Mouse (Mus musculus): ENCODE measurements around the gene Amigo3. TPM values are rescaled to one million over a fixed set of nuclear protein-coding genes. Genes with fewer than 3 reads are reported as not detected.

Gene Amigo3
- total RNA-seq, 2 experiments from 2014 or later: 1.0 to 2.4 TPM

DNA sequence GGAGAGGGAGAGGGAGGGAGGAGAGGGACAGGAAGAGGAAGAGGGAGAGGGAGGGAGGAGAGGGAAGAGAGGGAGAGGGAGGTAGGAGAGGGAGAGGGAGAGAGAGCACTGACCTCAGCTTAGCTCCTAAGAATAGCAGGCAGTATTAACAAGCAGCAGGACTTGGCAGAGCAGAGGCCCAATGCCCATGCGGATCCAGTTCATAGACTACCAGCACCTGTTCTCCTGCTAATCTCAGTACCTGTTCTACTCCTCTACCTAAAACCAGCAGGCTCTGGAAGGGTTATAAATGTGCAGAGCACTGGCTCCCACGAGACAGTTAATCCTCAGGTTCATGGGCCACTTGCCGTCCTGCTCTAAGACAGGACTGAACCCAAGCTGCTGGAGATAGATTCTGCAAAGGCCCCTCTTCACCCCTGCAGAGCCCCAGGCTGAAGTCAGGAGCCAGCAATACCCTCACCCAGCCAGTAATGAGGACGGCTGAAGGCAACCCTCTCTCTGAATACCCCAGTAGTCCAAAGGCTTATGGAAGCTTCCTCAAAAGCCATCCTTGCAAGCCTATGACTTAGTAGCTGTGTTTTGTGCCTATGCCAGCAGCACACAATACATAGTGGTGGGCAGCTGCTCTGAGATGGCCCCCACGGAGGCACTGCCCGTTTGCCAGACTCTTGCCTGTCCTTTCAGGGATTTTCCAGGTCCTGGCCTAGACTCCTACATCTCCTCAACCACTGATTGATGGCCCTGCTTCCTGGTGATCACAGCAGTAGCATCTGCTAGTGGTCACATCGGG is 20.4 kb downstream of the Amigo3 start:
- DNase-seq: no peak
- intact Hi-C loops (cut with DNase I; ENCODE audit: low total_unique reads): no loop called here

DNA sequence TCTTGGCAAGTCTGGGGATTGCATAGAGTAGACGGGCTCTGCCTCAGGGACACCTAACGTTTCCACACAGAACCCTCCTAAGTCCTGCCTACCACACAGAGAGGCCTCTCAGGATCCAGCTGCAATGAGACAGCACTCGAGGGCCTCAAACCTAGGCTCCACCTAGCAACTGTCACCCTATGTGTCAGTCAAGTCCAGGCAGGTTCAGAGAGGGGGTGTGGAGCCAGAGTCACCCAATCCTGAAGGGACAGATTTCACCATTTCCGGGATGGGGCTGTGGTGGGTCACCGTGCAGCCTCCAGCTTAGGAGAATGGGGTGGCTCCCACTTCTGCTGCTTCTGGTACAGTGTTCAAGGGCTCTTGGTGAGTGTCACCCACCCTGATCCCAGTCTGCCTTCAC is 27.2 kb downstream of the Amigo3 start, which contains the start of gene Mst1:
Mst1 (plus strand) TSS at position 269 of the 400 bp plus-strand sequence.
- intact Hi-C loops (cut with DNase I; ENCODE audit: low total_unique reads): no loop called here

DNA sequence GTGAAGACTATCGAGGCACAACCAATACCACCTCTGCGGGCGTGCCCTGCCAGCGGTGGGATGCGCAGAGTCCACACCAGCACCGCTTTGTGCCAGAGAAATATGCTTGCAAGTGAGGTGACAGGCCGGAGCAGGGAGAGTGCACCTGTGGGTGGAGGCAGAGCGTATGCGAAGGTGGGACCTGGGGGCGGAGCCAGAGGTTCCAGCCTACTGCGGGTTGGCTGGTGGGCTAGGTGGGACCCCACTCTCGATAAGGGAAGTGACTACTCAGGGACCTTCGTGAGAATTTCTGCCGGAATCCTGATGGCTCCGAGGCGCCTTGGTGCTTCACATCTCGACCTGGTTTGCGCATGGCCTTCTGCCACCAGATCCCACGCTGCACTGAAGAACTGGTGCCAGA is 29.6 kb downstream of the Amigo3 start:
- intact Hi-C loops (cut with DNase I; ENCODE audit: low total_unique reads): no loop called here
- DNase-seq: no peak

More for the DNA sequence above, 27.2 kb downstream of the Amigo3 start, which contains the start of gene Mst1:
- DNase-seq: no peak

DNA sequence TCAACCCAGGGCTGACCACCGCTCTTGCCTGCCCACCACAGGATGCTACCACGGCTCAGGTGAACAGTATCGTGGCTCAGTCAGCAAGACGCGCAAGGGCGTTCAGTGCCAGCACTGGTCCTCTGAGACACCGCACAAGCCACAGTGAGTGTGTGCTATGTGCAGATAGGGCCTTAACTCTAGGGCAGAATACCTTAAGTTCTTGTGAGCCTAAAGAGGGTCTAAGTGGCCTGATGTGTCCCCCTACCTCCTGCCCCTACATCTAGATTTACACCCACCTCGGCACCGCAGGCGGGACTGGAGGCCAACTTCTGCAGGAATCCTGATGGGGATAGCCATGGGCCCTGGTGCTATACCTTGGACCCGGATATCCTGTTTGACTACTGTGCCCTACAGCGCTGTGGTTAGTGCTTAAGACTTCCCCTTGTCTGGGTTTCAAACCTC is 30.1 kb downstream of the Amigo3 start, which contains the start of gene Rnf123:
Rnf123 (minus strand) TSS at position 359 of the 444 bp plus-strand sequence.
- intact Hi-C loops (cut with DNase I; ENCODE audit: low total_unique reads): no loop called here
- DNase-seq: no peak

DNA sequence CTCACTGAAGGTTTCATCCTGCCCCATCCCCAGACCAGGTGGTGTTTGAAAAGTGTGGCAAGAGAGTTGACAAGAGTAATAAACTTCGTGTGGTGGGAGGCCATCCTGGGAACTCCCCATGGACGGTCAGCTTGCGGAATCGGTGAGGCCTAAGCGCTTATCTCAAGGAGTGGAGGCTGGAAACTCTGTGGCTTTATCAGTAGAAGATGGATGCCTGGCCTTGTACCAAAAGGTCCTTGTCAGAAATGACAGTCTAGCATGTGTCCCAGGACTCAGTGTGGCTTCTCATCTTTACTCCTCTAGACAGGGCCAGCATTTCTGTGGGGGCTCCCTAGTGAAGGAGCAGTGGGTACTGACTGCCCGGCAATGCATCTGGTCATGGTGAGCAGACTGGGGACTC is 30.6 kb downstream of the Amigo3 start:
- intact Hi-C loops (cut with DNase I; ENCODE audit: low total_unique reads): no loop called here
- no peak for DNase-seq

DNA sequence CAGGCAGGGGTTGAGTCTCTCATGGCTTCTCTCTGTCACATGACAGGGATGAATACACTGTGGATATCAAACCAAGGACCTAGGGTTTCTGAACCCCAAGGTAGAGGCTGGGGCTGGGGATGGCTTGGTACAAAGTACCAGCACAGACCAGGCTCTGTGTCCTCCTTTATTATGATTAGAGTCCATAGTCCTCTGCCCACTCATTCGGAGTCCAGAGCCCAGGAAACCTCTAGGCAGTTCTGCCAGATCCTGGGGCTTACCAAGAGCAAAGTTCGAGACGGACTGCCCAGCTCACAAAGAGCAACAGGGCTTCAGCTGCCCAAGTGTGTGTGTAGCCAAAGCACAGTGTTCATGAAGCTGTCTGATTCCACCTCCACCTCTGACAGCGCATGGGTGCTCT is 32.3 kb downstream of the Amigo3 start:
- intact Hi-C loops (cut with DNase I; ENCODE audit: low total_unique reads): no loop called here
- no peak for DNase-seq

DNA sequence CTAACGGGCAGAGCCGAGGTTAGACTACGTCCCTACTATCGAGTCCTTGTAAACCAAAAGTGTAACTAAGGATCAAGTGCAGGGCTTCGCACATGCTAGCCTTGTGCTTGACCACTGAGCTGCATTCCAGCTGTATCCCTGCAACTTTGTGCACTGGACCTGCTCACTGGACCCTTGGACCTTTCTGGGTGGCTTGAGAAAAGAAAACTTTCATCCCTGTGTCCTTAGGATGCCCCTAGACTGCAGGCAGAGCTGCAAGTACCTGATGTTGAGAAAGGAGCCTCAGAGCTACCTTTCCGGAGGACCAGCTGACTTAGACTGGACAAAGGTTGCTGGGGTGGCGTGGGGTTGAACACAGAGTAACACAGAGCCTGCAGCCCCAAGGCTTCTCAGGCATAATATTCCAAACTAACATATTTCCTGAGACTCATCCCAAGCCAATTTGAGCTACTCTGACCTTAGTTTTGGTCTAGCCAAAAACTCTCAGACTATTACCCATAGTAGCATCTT is 37.7 kb downstream of the Amigo3 start:
- intact Hi-C loops (cut with DNase I; ENCODE audit: low total_unique reads): no loop called here
- DNase-seq: no peak

DNA sequence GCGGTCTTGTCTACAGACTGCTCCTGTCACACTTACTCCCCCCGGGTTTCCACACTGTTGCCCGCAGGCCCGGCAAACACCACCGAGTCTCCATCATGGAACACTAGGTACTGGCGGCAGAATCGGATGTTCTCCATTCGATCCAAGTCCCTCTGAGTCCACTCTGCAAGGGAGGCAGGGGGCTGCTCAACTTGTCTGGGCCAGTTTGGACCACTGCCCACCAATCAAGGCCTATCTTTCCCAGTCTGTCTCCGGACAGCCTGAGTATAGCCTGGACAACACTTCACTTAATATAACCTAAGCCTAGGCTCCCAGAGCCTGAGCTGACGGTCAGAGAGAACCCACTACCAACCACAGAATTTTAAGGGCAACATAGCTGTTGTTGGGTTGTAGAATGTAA is 40.6 kb downstream of the Amigo3 start:
- DNase-seq: no peak
- intact Hi-C loops (cut with DNase I; ENCODE audit: low total_unique reads): no loop called here

DNA sequence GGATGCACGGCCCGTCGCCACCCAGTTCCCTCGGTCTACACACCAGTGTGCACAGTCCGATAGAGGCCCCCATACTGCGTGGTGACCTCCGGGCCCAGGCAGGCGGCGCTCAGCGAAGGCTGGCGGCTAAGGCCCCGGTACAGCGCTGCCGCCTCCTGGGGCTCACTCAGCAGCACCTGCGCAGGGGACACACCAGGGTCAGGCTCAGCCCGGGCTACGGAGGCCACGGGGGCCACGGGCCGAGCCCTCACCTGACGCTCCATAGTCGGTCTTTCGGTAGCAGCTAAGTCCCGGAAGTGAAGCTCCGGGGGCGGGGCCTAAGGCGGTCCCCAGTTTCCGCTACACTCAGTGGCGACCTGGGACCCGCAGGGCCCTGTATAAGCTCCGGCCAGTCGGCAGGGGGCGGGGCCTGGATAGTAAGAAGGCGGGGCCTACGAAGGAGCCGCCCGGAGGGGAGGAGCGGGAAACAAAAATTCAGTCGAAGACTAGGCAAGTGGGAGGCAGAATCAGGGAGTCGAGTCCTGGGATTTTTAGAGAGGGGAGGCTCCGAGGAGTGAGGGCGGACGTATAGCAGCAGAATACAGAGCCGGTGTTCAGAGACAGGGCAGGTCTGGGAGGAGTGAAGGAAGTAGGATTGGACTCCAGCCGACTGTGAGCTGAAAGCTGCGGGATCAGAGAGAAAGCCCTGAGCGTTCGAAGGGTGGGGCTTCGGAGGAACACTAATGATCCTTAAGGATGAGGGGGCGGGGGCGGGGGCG is 41.4 kb downstream of the Amigo3 start, which contains the start of gene Apeh:
Apeh (minus strand) TSS at position 423 of the 758 bp plus-strand sequence.
- peak; percentile 96 for DNase-seq
- intact Hi-C loops (cut with DNase I; ENCODE audit: low total_unique reads): no loop called here

DNA sequence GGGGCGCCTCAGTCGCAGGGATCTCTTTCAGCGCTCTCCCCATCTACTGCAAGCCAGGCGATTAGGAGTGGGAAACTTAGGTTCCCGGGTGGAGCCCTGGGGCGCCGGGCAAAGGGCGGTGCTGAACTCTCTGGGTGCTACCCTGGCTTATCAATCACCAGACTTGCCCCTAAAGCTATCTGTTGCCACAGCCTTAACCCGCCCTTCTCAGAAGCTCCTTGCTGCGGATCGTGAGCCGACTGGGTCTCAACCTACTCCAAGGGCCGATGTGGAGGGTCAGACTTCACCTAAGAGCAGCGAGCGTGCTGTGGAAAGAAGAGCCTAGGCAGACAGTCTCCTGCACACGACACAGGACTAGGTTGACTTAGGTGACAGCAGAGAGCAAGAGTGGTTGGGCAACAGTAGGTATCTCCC is 42.0 kb downstream of the Amigo3 start:
- DNase-seq: no peak

DNA sequence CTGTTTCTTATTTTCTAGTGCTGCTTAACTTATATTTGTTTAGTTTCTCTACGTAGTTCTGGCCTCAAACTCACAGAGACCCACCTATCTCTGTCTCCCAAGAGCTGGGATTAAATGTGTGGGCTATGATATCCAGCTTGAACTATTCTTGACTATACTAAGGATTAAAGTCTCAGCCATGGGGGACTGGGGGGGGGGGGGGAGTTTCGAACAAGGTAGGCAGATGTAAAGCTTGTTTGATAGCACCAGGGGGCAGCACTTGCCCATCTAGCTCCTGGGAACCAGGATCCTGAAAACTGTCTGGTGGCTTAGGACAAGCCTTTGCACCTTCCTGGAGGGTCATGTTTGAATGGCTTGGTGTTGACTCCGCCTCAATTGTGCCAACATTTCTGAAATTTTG is 42.6 kb downstream of the Amigo3 start:
- DNase-seq: peak; percentile 61
- intact Hi-C loops (cut with DNase I; ENCODE audit: low total_unique reads): loop anchor here (5.0 kb wide), 1 partner anchor 192 kb away; no protein-coding TSS in a partner anchor

More for the DNA sequence above, 42.0 kb downstream of the Amigo3 start:
- intact Hi-C loops (cut with DNase I; ENCODE audit: low total_unique reads): loop anchor here (5.0 kb wide), 1 partner anchor 192 kb away; no protein-coding TSS in a partner anchor

DNA sequence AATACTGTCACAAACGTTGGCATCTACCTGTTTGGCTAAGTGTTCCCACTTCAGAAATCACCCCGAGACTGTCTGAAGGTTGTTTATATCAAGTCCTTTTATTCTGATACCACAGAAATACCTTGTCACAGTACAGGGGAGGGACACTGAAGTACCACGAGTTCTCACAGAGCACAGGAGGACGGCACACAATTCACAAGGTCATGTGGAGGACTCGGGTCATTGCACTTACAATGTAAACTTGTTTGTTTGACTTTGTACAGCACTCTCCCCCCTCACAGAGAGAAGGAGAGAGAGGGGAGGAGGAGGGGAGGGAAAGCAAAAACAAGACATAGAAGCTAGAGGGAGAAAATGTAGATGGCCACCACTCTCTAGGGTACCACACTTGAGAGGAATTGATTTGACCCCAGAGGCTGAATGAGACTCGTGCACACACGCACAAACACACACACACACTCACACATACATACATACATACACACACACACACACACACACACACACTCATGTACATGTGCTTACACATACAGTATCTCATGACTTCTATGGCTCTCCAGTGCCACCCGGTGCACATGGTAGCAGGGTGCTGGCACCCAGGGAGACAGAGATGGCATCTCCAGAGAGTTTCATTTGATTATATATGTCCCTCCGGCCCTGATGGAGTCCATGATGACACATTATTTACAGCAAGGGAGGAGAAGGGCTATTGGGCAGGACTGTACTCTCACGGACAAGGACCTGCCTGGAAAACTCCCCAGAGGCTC is 43.2 kb downstream of the Amigo3 start:
- intact Hi-C loops (cut with DNase I; ENCODE audit: low total_unique reads): loop anchor here (2.0 to 5.0 kb wide), 2 partner anchors 105 to 191 kb away; no protein-coding TSS in a partner anchor
- no peak for DNase-seq

DNA sequence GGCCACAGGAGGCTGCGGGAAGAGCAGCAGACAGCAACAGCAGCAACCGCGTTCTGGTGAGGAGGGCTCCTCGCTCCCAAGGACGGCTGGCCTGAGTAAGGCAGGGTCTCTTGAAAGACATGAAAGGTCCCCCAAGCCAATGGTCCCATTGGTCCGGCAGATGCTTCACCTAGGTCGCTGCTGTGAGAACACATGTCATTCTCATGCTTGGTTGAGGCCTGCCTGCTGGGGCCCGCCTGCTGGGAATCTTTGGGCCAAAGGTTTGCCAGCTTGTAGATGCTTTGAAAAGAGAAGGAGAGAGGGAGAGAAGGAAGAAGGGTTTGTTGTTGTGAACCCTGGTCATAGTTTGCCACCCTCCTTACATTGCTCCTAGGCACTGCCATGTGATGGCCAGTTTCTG is 46.7 kb downstream of the Amigo3 start:
- intact Hi-C loops (cut with DNase I; ENCODE audit: low total_unique reads): loop anchor here (5.0 kb wide), 1 partner anchor 188 kb away; no protein-coding TSS in a partner anchor
- no peak for DNase-seq

DNA sequence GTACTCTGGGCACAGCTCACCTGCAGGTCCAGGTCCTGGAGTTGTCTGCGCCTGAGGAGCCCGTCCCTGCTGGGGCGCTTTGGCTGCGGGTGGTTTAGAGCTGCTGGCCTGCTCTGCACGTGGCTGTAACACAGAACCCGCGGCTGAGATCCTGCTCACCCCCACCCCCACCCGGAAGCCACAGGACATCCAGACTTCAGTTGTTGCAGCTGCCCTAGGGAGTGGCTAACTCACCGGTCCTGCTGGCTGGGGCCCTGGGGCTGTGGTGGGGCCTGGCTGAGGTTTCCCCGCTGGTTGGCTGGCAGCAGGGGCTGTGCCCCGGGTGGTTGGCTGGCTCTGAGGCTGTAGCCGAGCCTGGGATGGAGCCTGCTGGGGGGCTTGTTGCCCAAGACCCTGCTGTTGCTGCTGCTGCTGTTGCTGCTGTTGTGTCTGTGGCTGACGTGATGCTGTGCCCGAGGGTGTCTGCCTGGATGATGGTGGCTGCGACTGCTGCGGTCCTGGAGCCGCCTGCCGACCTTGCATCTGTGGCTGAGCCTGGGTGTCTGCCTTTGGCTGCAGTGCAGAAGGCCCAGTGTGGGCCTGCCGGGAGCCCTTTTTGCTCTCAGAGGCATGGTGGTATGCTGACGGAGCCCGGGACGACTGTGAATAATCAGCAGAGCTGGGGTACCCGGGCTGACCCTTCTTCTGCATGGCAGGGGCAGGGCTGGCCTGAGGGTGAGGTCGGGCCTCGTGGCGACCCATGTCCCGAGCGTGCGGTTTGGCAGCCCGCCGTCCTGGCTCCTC is 52.0 kb downstream of the Amigo3 start:
- no peak for DNase-seq
- intact Hi-C loops (cut with DNase I; ENCODE audit: low total_unique reads): no loop called here

Small RNA genes within 50 kb of the gene (microRNA-seq; reads per million reads assigned to microRNA genes)
- 0 reads per million in 2 experiments for gene Gm47303
- gene Mir7088: 0 reads per million in 2 experiments

Other genes starting within 250 kb of the Amigo3 start
- 10 to 100 TPM; 18.0 to 19.7 TPM for gene Rbm6, start 179.9 kb upstream of the Amigo3 start, total RNA-seq (2021)
- 1 to 10 TPM; 5.9 to 6.7 TPM for gene Mon1a, start 165.0 kb upstream of the Amigo3 start, total RNA-seq (2021)
- 1 to 10 TPM; 1.2 to 1.8 TPM for gene Mst1r, start 146.3 kb upstream of the Amigo3 start, total RNA-seq (2021)
- not detected for gene Actl11, start 124.7 kb upstream of the Amigo3 start, total RNA-seq (2021)
- under 1 TPM; 0.16 to 0.24 TPM for gene Camkv, start 117.5 kb upstream of the Amigo3 start, total RNA-seq (2021)
- 1 to 10 TPM in 1 of 2 experiments, under 1 TPM in 1; 0.97 to 1.1 TPM for gene Traip, start 103.0 kb upstream of the Amigo3 start, total RNA-seq (2021)
- 1 to 10 TPM; 2.6 to 4.0 TPM for gene Uba7, start 77.7 kb upstream of the Amigo3 start, total RNA-seq (2021)
- under 1 TPM in 1 of 2 experiments, not detected in 1; 0.33 TPM for gene Gm20661, start 70.1 kb upstream of the Amigo3 start, total RNA-seq (2021)
- gene Inka1, start 67.3 kb upstream of the Amigo3 start, total RNA-seq (2021): 1 to 10 TPM; 6.0 to 7.6 TPM
- 1 to 10 TPM in 1 of 2 experiments, under 1 TPM in 1; 0.68 to 1.1 TPM for gene Cdhr4, start 60.7 kb upstream of the Amigo3 start, total RNA-seq (2021)
- not detected for gene Gm20662, start 56.8 kb upstream of the Amigo3 start, total RNA-seq (2021)
- gene Ip6k1, start 50.7 kb upstream of the Amigo3 start, total RNA-seq (2021): 10 to 100 TPM; 26.3 to 28.8 TPM
- 1 to 10 TPM; 4.7 to 8.3 TPM for gene Gmppb, start 3.9 kb upstream of the Amigo3 start, total RNA-seq (2021)
- gene Mst1, start 27.3 kb downstream of the Amigo3 start, total RNA-seq (2021): not detected
- 100 to 1,000 TPM; 154 to 161 TPM for gene Rnf123, start 30.2 kb downstream of the Amigo3 start, total RNA-seq (2021)
- 10 to 100 TPM; 37.9 to 38.3 TPM for gene Apeh, start 41.4 kb downstream of the Amigo3 start, total RNA-seq (2021)
- gene Bsn, start 137.2 kb downstream of the Amigo3 start, total RNA-seq (2021): under 1 TPM; 0.11 to 0.29 TPM
- gene Dag1, start 210.8 kb downstream of the Amigo3 start, total RNA-seq (2021): 100 to 1,000 TPM; 232 to 238 TPM
- 1 to 10 TPM; 9.3 to 9.8 TPM for gene Nicn1, start 237.3 kb downstream of the Amigo3 start, total RNA-seq (2021)
- 1 to 10 TPM in 1 of 2 experiments, under 1 TPM in 1; 0.76 to 1.3 TPM for gene Amt, start 243.7 kb downstream of the Amigo3 start, total RNA-seq (2021)

Measured in gastrocnemius, postnatal 14 days (tissue).